Mouse (Mus musculus): Measurements from ENCODE around the gene Trmt112. TPM values are rescaled to one million over a fixed set of nuclear protein-coding genes. Genes with fewer than 3 reads are reported as not detected.
A peak's percentile ranks its signal among the peaks of the same experiment; 100 is the strongest.

The Trmt112 gene
- polyA plus RNA-seq, 1 experiment from 2014 or later = 155 TPM

GRCm38 (mm10) chr19:6933436-6934194, 24.1 kb downstream of the Trmt112 start:
- H3K4me3 ChIP-seq = peak overlapping the region; percentile 47
- 4% methylated on average over 58 of the region's 58 CpGs for WGBS
- no peaks in the 10 kb centered on the region for H3K9me3 ChIP-seq
- H3K27ac ChIP-seq = no peak overlapping the region
- H3K27me3 ChIP-seq (ENCODE audit: poor library complexity, severe bottlenecking) = peaks cover 90% of the 10 kb centered on the region
- H3K4me1 ChIP-seq = peaks cover 21% of the 10 kb centered on the region
- H3K36me3 ChIP-seq (replicated peaks) = 0 out of 2 replicates have a peak, but pooled peaks cover 5% of the 10 kb centered on the region
- DNase-seq (ENCODE audit: extremely low spot score, low spot score) = no peak

- H3K4me3 ChIP-seq = peak within 1 kb of the TSS; percentile 47
- H3K36me3 ChIP-seq (replicated peaks) = 0 out of 2 replicates have a peak, but pooled peaks cover 5% of the 10 kb centered on the region
- H3K27ac ChIP-seq = no peak within 1 kb of the TSS
- no peaks in the 10 kb centered on the region for H3K9me3 ChIP-seq
- peaks cover 24% of the 10 kb centered on the region for H3K4me1 ChIP-seq
- WGBS = 12% methylated on average over 23 of the region's 23 CpGs
- H3K27me3 ChIP-seq (ENCODE audit: poor library complexity, severe bottlenecking) = peaks cover 83% of the 10 kb centered on the region
- DNase-seq (ENCODE audit: extremely low spot score, low spot score) = no peak
Measured at GRCm38 (mm10) chr19:6934195-6934977, 24.9 kb downstream of the Trmt112 start, which contains the start of gene Kcnk4. Gene Kcnk4 (minus strand): TSS chr19:6934515.

DNA sequence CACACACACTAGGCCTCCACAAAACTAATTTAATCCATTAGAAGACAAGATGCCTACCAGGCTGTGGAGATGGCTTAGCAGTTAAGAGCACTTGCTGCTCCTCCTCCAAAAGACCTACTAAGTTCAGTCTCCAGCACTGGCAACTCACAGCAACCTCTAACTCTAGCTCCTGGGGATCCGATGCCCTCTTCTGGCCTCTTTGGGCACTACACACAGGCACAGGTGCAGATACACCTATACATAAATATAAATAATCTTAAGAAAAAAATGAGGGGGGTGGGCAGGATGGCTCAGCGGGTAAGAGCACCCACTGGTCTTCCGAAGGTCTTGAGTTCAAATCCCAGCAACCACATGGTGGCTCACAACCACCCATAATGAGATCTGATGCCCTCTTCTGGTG, 26.8 kb downstream of the Trmt112 start:
- no peak for DNase-seq (ENCODE audit: extremely low spot score, low spot score)
- Histone ChIP-seq H3K4me1 (peaks cover 44% of the 10 kb centered on the region), H3K36me3 (replicated peaks) (0 out of 2 replicates have a peak, but pooled peaks cover 5% of the 10 kb centered on the region), H3K27ac (no peak overlapping the region), H3K9me3 (no peaks in the 10 kb centered on the region), H3K4me3 (no peak overlapping the region), H3K27me3 (ENCODE audit: poor library complexity, severe bottlenecking) (peaks cover 69% of the 10 kb centered on the region)
- WGBS = 14% methylated on average over 3 of the region's 3 CpGs

DNA sequence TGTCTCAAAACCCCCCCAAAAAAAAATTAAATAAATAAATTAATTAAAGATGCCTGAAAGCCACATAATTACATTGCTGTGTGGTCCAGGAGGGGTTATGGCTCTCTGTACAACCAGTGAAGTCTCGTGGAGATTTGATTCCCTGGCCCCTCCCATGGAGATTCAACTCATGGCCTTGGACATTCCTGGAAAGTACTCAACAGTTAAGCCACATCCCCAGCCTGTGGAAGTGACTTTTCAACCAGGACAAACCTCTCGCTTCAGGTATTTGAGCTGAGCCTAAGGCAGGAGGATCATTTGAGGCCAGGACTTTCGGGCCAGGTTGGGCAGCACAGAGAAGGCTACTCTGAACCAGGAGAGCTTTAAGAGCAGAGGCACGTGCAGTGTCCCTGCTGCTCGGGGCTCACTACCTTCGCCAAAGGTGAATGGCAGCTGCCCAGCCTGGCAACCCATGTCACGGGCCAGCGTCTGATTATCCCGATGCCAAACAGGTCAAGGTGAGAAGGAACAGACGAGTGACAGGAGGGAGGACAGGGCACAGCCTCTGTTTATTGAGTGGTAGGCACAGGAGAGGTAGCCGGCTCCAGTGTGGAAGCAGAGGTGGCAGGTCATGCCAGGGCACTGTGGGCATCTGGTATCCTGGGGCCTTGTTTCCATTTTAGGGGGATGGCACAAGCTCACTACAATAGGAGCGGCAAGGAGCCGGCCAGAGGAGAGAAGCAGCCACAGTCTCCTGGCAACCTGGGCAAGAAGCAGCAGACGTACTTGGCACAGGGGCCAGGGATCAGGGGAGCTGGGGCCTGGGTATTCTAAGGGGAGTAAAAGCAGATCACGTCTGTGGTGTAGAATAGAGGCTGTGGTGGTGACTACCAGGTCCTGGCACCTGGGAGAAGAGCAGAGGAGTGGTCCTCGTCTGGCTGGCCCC, 28.3 kb downstream of the Trmt112 start:
- Histone ChIP-seq H3K27me3 (ENCODE audit: poor library complexity, severe bottlenecking) (peaks cover 53% of the 10 kb centered on the region), H3K4me1 (peaks cover 49% of the 10 kb centered on the region), H3K36me3 (replicated peaks) (0 out of 2 replicates have a peak, but pooled peaks cover 5% of the 10 kb centered on the region), H3K4me3 (peak overlapping the region; percentile 8; the same call in 1 of the 2 replicates), H3K9me3 (no peaks in the 10 kb centered on the region), H3K27ac (no peak overlapping the region)
- 81% methylated on average over 16 of the region's 16 CpGs for WGBS
- no peak for DNase-seq (ENCODE audit: extremely low spot score, low spot score)

DNA sequence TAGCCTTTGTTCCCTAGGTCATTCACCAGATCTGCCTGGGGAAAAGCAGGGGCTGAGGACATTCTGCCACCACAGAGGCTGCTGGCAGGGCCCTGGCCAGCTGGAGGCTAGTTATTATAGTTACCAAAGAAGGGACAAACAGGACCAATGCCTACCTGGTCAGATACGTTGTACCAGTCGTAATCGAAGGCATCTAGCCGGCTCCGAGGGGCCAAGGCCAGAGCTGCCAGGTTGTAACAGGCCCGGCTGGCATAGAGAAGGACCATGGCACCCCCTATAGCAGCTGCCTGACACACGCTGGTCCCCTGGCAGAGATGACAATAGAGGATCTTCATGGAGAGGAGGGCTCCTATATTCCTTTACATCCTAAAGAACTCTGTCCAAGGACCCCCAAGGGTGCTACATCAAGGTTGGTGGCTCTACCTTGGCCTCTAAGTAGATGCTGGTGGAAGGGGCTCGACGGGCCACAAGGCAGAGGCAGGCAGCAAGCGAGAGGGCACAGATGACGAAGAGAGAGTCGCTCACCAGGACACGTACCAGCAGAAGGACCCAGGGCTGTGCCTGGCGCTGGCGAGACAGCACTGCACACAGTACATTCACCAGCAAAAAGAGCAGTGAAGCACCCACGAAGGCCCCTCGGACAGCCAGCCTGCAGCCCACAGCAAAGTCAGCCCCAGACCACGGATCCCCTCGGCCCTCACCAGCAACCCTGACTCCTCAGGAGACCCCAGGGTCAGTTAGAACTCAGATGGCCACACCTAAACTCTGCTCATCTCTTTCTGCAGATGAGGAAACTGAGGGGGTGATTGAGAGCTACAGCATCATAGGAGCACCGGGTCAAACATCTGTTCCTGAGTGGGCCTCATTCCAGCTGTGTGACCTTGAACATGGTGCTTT, 29.9 kb downstream of the Trmt112 start:
- no peak for DNase-seq (ENCODE audit: extremely low spot score, low spot score)
- H3K9me3 ChIP-seq = no peaks in the 10 kb centered on the region
- WGBS = 91% methylated on average over 20 of the region's 20 CpGs

GRCm38 (mm10) chr19:6940396-6941351, 31.2 kb downstream of the Trmt112 start:
- peaks cover 15% of the 10 kb centered on the region for H3K36me3 ChIP-seq (replicated peaks)
- H3K4me1 ChIP-seq = peaks cover 39% of the 10 kb centered on the region
- H3K27ac ChIP-seq = peak overlapping the region; percentile 95
- peaks cover 25% of the 10 kb centered on the region for H3K27me3 ChIP-seq (ENCODE audit: poor library complexity, severe bottlenecking)
- H3K9me3 ChIP-seq = no peaks in the 10 kb centered on the region
- no peak for DNase-seq (ENCODE audit: extremely low spot score, low spot score)
- WGBS = 20% methylated on average over 29 of the region's 29 CpGs
- H3K4me3 ChIP-seq = peak overlapping the region; percentile 83

More for the DNA sequence above, 29.9 kb downstream of the Trmt112 start:
- Histone ChIP-seq H3K4me1 (peaks cover 40% of the 10 kb centered on the region), H3K36me3 (replicated peaks) (0 out of 2 replicates have a peak, but pooled peaks cover 5% of the 10 kb centered on the region), H3K27me3 (ENCODE audit: poor library complexity, severe bottlenecking) (peaks cover 38% of the 10 kb centered on the region), H3K4me3 (peak overlapping the region; percentile 23; the same call in 1 of the 2 replicates), H3K27ac (no peak overlapping the region)

- Histone ChIP-seq H3K27me3 (ENCODE audit: poor library complexity, severe bottlenecking) (peaks cover 16% of the 10 kb centered on the region), H3K4me3 (peak within 1 kb of the TSS; percentile 83), H3K9me3 (no peaks in the 10 kb centered on the region), H3K4me1 (peaks cover 39% of the 10 kb centered on the region), H3K27ac (peak within 1 kb of the TSS; percentile 95), H3K36me3 (replicated peaks) (peaks cover 18% of the 10 kb centered on the region)
- peak; percentile 92 for DNase-seq (ENCODE audit: extremely low spot score, low spot score)
- WGBS = under 1% methylated on average over 83 of the region's 83 CpGs
Measured at GRCm38 (mm10) chr19:6941372-6942248, 32.1 kb downstream of the Trmt112 start, which contains the start of gene Bad. Gene Bad (plus strand): TSS chr19:6941861.

- peak; percentile 92 for DNase-seq (ENCODE audit: extremely low spot score, low spot score)
- Histone ChIP-seq H3K4me3 (peak within 1 kb of the TSS; percentile 83), H3K36me3 (replicated peaks) (peaks cover 18% of the 10 kb centered on the region), H3K9me3 (no peaks in the 10 kb centered on the region), H3K4me1 (peaks cover 39% of the 10 kb centered on the region), H3K27ac (peak within 1 kb of the TSS; percentile 95), H3K27me3 (ENCODE audit: poor library complexity, severe bottlenecking) (peaks cover 16% of the 10 kb centered on the region)
- under 1% methylated on average over 27 of the region's 27 CpGs for WGBS
Measured at GRCm38 (mm10) chr19:6942249-6942691, 32.8 kb downstream of the Trmt112 start, which contains the start of gene Gpr137. Gene Gpr137 (minus strand): TSS chr19:6942480.

- Histone ChIP-seq H3K4me1 (peaks cover 39% of the 10 kb centered on the region), H3K9me3 (no peaks in the 10 kb centered on the region), H3K27ac (peak overlapping the region; percentile 95), H3K27me3 (ENCODE audit: poor library complexity, severe bottlenecking) (peaks cover 14% of the 10 kb centered on the region), H3K36me3 (replicated peaks) (peaks cover 19% of the 10 kb centered on the region), H3K4me3 (peak overlapping the region; percentile 83)
- 25% methylated on average over 5 of the region's 5 CpGs for WGBS
- DNase-seq (ENCODE audit: extremely low spot score, low spot score) = no peak
Measured at GRCm38 (mm10) chr19:6942764-6943163, 33.3 kb downstream of the Trmt112 start.

DNA sequence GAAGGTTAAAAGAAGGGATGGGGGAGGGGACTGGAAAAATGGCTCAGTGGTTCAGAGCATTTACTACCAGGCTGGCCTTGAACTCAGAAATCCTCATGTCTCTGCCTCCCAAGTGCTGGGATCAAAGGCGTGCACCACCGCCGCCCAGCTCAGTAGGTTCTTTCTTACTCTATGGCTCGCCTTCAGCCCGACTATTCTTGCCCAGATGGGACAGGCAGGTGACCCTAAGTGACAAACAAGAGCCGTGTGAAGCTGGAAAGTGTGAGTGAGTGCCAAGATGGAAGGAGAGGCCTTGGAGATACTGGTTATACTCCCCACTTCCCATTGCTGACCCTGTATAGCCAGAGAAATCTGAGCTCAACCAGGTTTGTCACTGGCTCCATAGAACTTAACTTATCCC, 34.2 kb downstream of the Trmt112 start:
- peaks cover 18% of the 10 kb centered on the region for H3K36me3 ChIP-seq (replicated peaks)
- H3K27ac ChIP-seq = no peak overlapping the region
- 93% methylated on average over 6 of the region's 6 CpGs for WGBS
- H3K9me3 ChIP-seq = no peaks in the 10 kb centered on the region
- H3K4me3 ChIP-seq = no peak overlapping the region
- no peak for DNase-seq (ENCODE audit: extremely low spot score, low spot score)
- peaks cover 5% of the 10 kb centered on the region for H3K27me3 ChIP-seq (ENCODE audit: poor library complexity, severe bottlenecking)
- peaks cover 39% of the 10 kb centered on the region for H3K4me1 ChIP-seq

All from forebrain, embryonic 10.5 days (tissue).